Mouse (Mus musculus) kidney, postnatal 0 days (tissue): ENCODE results near the gene Eea1. TPM values are rescaled to one million over a fixed set of nuclear protein-coding genes. Genes with fewer than 3 reads are reported as not detected.

Source experiments
- ATAC-seq: fragments of 200-750 bp; cut with Nextera tagmentation; replicated peaks from 2 replicates; pipeline ENCODE4 v1.8.0; 2017; ENCODE audit warnings: low read depth, moderate number of reproducible peaks, moderate TSS enrichment, moderate library complexity; ENCODE audit not compliant: low FRiP score
- DNase-seq: peaks from one replicate; pipeline ENCODE4 v3.0.0-alpha.2; 2016; ENCODE audit warnings: low spot score
- H3K27ac ChIP-seq: fragments of 300-500 bp; sonication (generic); 2 replicates; pipeline ENCODE4 v1.5.1; 2014; ENCODE audit warnings: mild to moderate bottlenecking
- H3K27me3 ChIP-seq: fragments of 300-500 bp; sonication (generic); 2 replicates; pipeline ENCODE4 v1.6.1; 2014; ENCODE audit warnings: low read length, mixed read lengths; ENCODE audit not compliant: insufficient read depth
- H3K36me3 ChIP-seq: fragments of 300-500 bp; sonication (generic); 2 replicates; pipeline ENCODE4 v1.6.1; 2014; ENCODE audit warnings: low read length, mixed read lengths; ENCODE audit not compliant: insufficient read depth
- H3K4me1 ChIP-seq: fragments of 300-500 bp; sonication (generic); replicated peaks from 2 replicates; pipeline ENCODE4 v1.6.1; 2014; ENCODE audit warnings: antibody characterized with exemption, low read length, mixed read lengths; ENCODE audit not compliant: insufficient read depth
- H3K4me2 ChIP-seq: fragments of 300-500 bp; sonication (generic); 2 replicates; pipeline ENCODE4 v1.6.1; 2014; ENCODE audit warnings: mild to moderate bottlenecking, low read length, moderate library complexity, mixed read lengths
- H3K4me3 ChIP-seq: fragments of 300-500 bp; sonication (generic); replicated peaks from 2 replicates; pipeline ENCODE4 v1.5.1; 2014; ENCODE audit warnings: low read depth, low read length
- H3K9ac ChIP-seq: fragments of 300-500 bp; sonication (generic); 2 replicates; pipeline ENCODE4 v1.6.1; 2014; ENCODE audit warnings: low read depth, low read length
- H3K9me3 ChIP-seq: fragments of 300-500 bp; sonication (generic); replicated peaks from 2 replicates; pipeline ENCODE4 v1.6.1; 2016; ENCODE audit warnings: low read length, inconsistent platforms, mixed read lengths
- CTCF ChIP-seq: IDR thresholded peaks from 2 replicates; pipeline ENCODE4 v1.5.1; 2016; ENCODE audit warnings: antibody characterized with exemption, low read depth, mild to moderate bottlenecking, moderate library complexity
- WGBS: fragments of 180-500 bp; shearing (Covaris S2); extraction: QIAGEN DNeasy Blood & Tissue Kit; methylation state at CpG from one replicate; pipeline ENCODE4 v1.1.7; 2014; 5-methylcytosine and 5-hydroxymethylcytosine counted together
- polyA plus RNA-seq: library from polyadenylated mRNA; unstranded; fragments of >200 nt; fragmentation: Nextera tagmentation; extraction: Ambion mirVana; gene quantifications from 2 replicates; pipeline ENCODE4 v1.2.1, GENCODE M21; 2015

Gene Eea1
- polyA plus RNA-seq, 1 experiment from 2014 or later, result 24.3 TPM

GRCm38 (mm10) chr10:96090388-96090787 lies 149.9 kb downstream of the Eea1 start:
- no peaks in the 10 kb centered on the region for H3K27me3 ChIP-seq
- H3K4me3 ChIP-seq, result no peak overlapping the region
- H3K4me1 ChIP-seq, result no peaks in the 10 kb centered on the region
- no peak overlapping the region for H3K9ac ChIP-seq
- H3K4me2 ChIP-seq, result no peak overlapping the region
- no peaks in the 10 kb centered on the region for H3K9me3 ChIP-seq
- no peak for DNase-seq
- no peak for TF ChIP-seq CTCF
- H3K27ac ChIP-seq, result no peak overlapping the region
- no peaks in the 10 kb centered on the region for H3K36me3 ChIP-seq
- no peak for ATAC-seq
- WGBS, result 81% methylated on average over 3 of the region's 3 CpGs

- Histone ChIP-seq H3K27ac (no peak overlapping the region), H3K4me3 (no peak overlapping the region), H3K36me3 (no peaks in the 10 kb centered on the region), H3K4me2 (no peak overlapping the region), H3K27me3 (no peaks in the 10 kb centered on the region), H3K9ac (no peak overlapping the region), H3K4me1 (no peaks in the 10 kb centered on the region), H3K9me3 (no peaks in the 10 kb centered on the region)
- TF ChIP-seq CTCF, result no peak
- 44% methylated on average over 2 of the region's 2 CpGs for WGBS
- no peak for ATAC-seq
- DNase-seq, result no peak
These were observed 153.6 kb downstream of the Eea1 start for GRCm38 (mm10) chr10:96093890-96094531.

DNA sequence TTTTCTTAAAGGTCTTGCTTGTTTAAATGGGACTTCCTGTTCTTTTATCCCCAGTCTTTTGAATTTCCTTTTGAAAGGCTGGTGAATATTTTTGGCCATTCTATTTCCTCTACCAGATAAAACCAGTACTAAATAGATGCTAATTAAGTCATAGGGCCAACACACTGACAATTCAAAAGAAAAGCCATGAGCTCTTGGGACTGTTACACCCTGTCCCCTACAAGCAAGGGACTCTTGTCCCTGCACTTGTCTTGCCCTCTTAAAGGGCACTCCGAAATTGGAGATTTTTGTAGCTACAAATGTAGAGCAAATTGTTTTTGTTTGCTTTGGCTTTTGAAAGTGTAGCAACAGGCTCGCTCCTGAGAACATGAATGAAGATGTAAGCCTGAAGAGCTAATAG lies 154.1 kb downstream of the Eea1 start:
- no peaks in the 10 kb centered on the region for H3K9me3 ChIP-seq
- no peak overlapping the region for H3K4me2 ChIP-seq
- no peak overlapping the region for H3K9ac ChIP-seq
- no peak for ATAC-seq
- no peaks in the 10 kb centered on the region for H3K27me3 ChIP-seq
- no peaks in the 10 kb centered on the region for H3K4me1 ChIP-seq
- no peak for TF ChIP-seq CTCF
- no peak overlapping the region for H3K4me3 ChIP-seq
- H3K36me3 ChIP-seq, result no peaks in the 10 kb centered on the region
- 79% methylated on average over 2 of the region's 2 CpGs for WGBS
- no peak overlapping the region for H3K27ac ChIP-seq
- no peak for DNase-seq

Other genes starting within 250 kb of the Eea1 start
- gene Gm33543, start 97.7 kb upstream of the Eea1 start, polyA plus RNA-seq, result 0.62 and 0.91 TPM in 2 replicates
- not detected in 2 replicates for gene Gm5426, start 196.0 kb downstream of the Eea1 start, polyA plus RNA-seq